Mouse (Mus musculus) layer of hippocampus, adult 9-10 months (tissue): ENCODE measurements at regions not wholly inside any gene's neighbourhood (a gene's known extent, or its start where the extent isn't known, plus 50 kb on each side); places are given as distances from the start of the nearest gene placed in this dataset.

Experiments
- DNase-seq: peaks from one replicate; pipeline ENCODE4 v3.0.0; 2022; ENCODE audit warnings: low spot score

GRCm38 (mm10) chr11:51911481-51911880, 54.0 kb upstream of the Jade2 start:
- no peak for DNase-seq

GRCm38 (mm10) chr11:51915656-51916032, 51.8 kb upstream of the Cdkn2aipnl start:
- DNase-seq = no peak

- DNase-seq = peak; percentile 78
Observed at GRCm38 (mm10) chr11:51916033-51916929, 51.2 kb upstream of the Cdkn2aipnl start.
